Mouse (Mus musculus) limb, embryonic 12.5 days (tissue): Measurements from ENCODE around the gene Mbnl3. TPM values are rescaled to one million over a fixed set of nuclear protein-coding genes. Genes with fewer than 3 reads are reported as not detected.
A peak's percentile ranks its signal among the peaks of the same experiment; 100 is the strongest.

Experiments
- ATAC-seq: fragments of 200-750 bp; cut with Nextera tagmentation; 2 replicates; pipeline ENCODE4 v1.8.0; 2017; ENCODE audit warnings: low read depth, moderate TSS enrichment; ENCODE audit not compliant: insufficient number of reproducible peaks, insufficient read depth, low FRiP score, low TSS enrichment
- H3K27ac ChIP-seq: fragments of 300-500 bp; sonication (generic); 2 replicates; pipeline ENCODE4 v1.5.1; 2016; ENCODE audit warnings: mild to moderate bottlenecking, moderate library complexity
- H3K27me3 ChIP-seq: fragments of 300-500 bp; sonication (generic); 2 replicates; pipeline ENCODE4 v1.6.1; 2016; ENCODE audit warnings: mild to moderate bottlenecking, moderate library complexity
- H3K36me3 ChIP-seq: fragments of 300-500 bp; sonication (generic); 2 replicates; pipeline ENCODE4 v1.6.1; 2016; ENCODE audit warnings: mild to moderate bottlenecking, moderate library complexity
- H3K4me1 ChIP-seq: fragments of 300-500 bp; sonication (generic); replicated peaks from 2 replicates; pipeline ENCODE4 v1.6.1; 2016
- H3K4me2 ChIP-seq: fragments of 300-500 bp; sonication (generic); 2 replicates; pipeline ENCODE4 v1.6.1; 2016; ENCODE audit warnings: mild to moderate bottlenecking, moderate library complexity
- H3K4me3 ChIP-seq: fragments of 300-500 bp; sonication (generic); replicated peaks from 2 replicates; pipeline ENCODE4 v1.5.1; 2016; ENCODE audit warnings: mild to moderate bottlenecking
- H3K9ac ChIP-seq: fragments of 300-500 bp; sonication (generic); replicated peaks from 2 replicates; pipeline ENCODE4 v1.6.1; 2016; ENCODE audit warnings: mild to moderate bottlenecking, moderate library complexity
- H3K9me3 ChIP-seq: fragments of 300-500 bp; sonication (generic); 2 replicates; pipeline ENCODE4 v1.6.1; 2016; ENCODE audit warnings: mild to moderate bottlenecking, moderate library complexity
- WGBS: fragments of 180-500 bp; shearing (Covaris S2); methylation state at CpG from one replicate; pipeline ENCODE4 v1.1.7; 2016; 5-methylcytosine and 5-hydroxymethylcytosine counted together
- polyA plus RNA-seq: library from polyadenylated mRNA; unstranded; fragments of >200 nt; fragmentation: Nextera tagmentation; extraction: Ambion mirVana; gene quantifications from 2 replicates; pipeline ENCODE4 v1.2.1, GENCODE M21; 2016

Mbnl3 gene
- polyA plus RNA-seq: 13.4 and 13.9 TPM in 2 replicates

DNA sequence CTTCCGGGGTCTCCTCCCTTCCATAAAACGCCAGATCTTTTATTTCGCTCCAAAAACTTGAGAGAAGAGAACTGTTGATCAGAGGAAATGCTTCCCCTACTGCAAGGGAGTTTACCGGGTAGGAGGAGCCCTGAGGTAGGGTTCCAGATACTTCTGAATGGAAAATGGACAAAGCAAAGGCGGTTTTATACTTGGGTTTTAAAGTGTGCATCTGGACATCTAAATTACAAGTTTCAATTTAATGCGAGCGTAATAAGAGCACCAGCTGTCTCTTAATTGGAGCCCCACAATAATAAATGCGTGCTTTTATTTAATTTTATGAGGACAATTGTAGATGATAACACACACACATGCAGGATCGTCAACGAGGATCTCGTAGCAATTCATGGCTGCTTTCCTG lies at the start of gene Mbnl3:
Gene Mbnl3, minus strand, starts transcription at position 101 of the 400 bp plus-strand sequence.
- Histone ChIP-seq H3K4me2 (peak within 1 kb of the TSS; percentile 57), H3K4me1 (no peaks in the 10 kb centered on the region), H3K27ac (peak within 1 kb of the TSS; percentile 91), H3K36me3 (no peaks in the 10 kb centered on the region), H3K9ac (peak within 1 kb of the TSS; percentile 66), H3K9me3 (no peaks in the 10 kb centered on the region), H3K4me3 (peak within 1 kb of the TSS; percentile 53), H3K27me3 (peaks cover 13% of the 10 kb centered on the region)
- no peak for ATAC-seq
- WGBS: 36% methylated on average over 11 of the region's 11 CpGs

DNA sequence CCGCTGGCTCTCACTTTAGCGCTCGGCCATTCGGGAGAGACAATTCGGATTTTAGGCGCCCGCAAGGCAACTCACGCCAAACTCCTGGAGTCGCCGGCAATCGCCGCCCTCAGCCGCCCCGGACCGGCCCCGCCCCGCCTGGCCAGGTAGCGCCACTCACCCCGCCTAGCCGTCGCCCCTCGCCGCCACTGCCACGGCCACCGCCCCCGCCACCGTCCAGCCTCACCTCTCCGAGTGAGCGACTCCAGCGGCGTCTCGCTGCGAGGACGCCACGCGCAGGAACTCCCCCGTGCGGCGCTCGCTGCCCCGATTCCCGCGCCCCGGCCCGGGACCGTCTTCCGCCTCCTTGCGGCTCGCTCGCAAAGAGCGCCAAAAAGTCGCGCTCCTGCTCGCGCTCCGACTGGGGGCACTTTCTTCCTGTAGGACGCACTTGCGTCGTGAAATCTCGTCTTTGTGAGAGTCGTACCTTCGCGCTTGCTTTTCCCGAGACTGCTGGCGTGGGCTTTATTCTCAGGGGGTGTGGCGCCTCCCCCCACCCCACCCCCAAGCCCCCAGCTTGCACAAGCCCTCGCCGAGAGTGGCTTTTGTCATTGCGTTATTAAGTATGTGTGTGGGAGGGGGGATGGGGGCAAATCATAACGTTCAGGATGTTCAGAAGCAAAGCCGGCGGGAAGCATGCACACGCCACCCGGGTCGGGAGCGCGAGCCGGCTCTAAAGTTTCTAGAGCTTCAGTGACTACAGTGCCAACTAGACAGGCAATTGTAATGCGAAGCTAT lies 596 bp downstream of the Mbnl3 start:
- Histone ChIP-seq H3K9me3 (no peaks in the 10 kb centered on the region), H3K27ac (peak overlapping the region; percentile 91), H3K36me3 (no peaks in the 10 kb centered on the region), H3K4me1 (no peaks in the 10 kb centered on the region), H3K4me2 (peak overlapping the region; percentile 57), H3K27me3 (peaks cover 13% of the 10 kb centered on the region), H3K9ac (peak overlapping the region; percentile 66), H3K4me3 (peak overlapping the region; percentile 53)
- peak; percentile 70; the same call in 1 of the 2 replicates for ATAC-seq
- 19% methylated on average over 74 of the region's 79 CpGs for WGBS

DNA sequence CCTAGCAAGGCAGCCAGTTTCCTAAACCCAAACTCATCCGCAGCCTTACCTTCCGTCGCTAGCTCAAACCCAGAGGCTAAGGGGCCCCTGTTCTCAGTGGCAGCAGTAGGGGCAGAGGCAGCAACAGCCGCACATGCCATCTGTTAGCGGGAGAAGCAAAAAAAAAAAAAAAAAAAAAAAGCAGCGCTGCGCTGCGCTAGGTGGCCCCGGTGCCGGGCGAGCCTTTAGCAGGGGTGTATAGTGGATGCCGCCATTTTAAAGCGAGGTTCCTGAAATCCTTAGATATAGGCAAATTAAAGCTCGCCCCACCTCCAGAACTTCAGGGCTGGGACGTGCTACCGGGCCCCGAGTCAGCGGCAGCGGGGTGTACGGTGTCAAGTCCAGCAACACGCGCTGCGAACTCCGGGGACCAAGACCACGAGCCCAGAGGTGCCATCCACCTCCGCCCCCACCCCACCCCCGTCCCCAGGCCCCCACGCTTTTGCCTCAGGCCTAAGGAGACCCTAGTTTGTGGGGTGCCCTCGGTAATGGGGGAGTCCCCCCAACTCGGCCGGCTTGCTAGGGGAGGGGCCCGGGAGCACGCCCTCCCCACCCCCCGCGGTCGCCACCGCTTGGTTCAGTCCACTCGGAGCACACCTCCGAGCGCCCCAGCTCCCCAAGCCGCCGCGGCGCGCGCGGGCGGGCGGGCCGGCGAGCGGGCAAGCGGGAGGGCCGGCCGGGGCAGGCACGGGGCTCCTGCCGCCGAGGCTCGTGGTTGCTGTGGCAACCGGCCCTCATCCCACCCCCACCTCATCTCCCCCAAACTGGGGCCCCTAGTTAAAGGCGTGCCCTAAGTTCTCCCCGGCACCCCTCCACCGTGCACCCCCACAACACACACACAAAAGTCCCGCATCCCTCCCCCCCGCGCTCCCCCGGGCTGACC lies 1.4 kb downstream of the Mbnl3 start:
- 20% methylated on average over 57 of the region's 67 CpGs for WGBS

DNA sequence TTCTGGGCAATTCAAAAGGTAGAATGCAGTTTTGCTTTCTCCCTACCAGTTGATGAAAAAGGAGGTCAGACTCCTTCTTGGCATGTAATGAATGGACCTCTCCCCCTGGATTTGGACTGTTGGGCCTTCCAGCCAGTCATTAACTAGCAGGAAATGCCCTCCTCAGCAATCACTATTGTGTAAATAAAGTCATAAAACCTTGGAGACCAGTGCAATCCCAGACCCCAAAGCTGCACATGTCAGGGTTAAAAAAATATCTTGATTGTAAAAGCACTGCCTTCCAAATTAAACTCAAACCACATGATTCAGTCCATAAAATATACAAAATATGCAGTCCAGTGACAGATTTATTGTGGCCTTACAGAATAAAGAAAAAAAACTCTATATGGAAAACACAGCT lies 9.3 kb downstream of the Mbnl3 start:
- peaks cover 16% of the 10 kb centered on the region for H3K4me1 ChIP-seq
- ATAC-seq: 0 out of 2 replicates have a peak, but pooled peaks have one; percentile 31
- H3K4me2 ChIP-seq: no peak overlapping the region
- no peaks in the 10 kb centered on the region; the same call in 1 of the 2 replicates for H3K27me3 ChIP-seq
- H3K4me3 ChIP-seq: no peak overlapping the region
- no peaks in the 10 kb centered on the region for H3K36me3 ChIP-seq
- H3K9ac ChIP-seq: no peak overlapping the region
- H3K27ac ChIP-seq: 0 out of 2 replicates have a peak overlapping the region, but pooled peaks have one; percentile 7
- H3K9me3 ChIP-seq: no peaks in the 10 kb centered on the region

More for the DNA sequence above, 1.4 kb downstream of the Mbnl3 start:
- peaks cover 13% of the 10 kb centered on the region for H3K27me3 ChIP-seq
- H3K27ac ChIP-seq: peak overlapping the region; percentile 91
- H3K4me2 ChIP-seq: peak overlapping the region; percentile 57
- H3K9me3 ChIP-seq: no peaks in the 10 kb centered on the region
- H3K4me1 ChIP-seq: no peaks in the 10 kb centered on the region
- ATAC-seq: peak; percentile 78
- peak overlapping the region; percentile 53 for H3K4me3 ChIP-seq
- H3K36me3 ChIP-seq: no peaks in the 10 kb centered on the region
- peak overlapping the region; percentile 66 for H3K9ac ChIP-seq

DNA sequence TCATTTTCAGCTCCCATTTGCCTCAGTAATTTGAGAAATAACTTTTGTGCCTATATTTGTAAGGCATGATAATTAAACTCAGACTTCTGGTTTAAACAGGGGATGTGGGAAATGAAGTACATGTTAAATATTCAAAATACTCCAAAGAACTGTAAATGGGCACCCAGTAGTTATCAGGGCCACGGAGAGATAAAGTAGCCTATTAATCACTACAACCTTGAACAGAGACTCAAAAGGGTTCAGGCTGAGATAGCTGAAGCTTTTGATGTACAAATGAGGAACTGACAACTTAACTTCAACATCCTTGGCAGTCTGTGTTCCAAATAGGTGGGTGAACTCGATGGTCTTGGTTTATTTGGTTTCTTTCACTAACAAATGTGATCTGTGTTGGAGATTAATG lies 34.4 kb downstream of the Mbnl3 start:
- no peaks in the 10 kb centered on the region for H3K9me3 ChIP-seq
- no peak overlapping the region for H3K9ac ChIP-seq
- H3K4me1 ChIP-seq: no peaks in the 10 kb centered on the region
- no peak for ATAC-seq
- 32% methylated on average over 2 of the region's 2 CpGs for WGBS
- no peak overlapping the region for H3K4me2 ChIP-seq
- H3K36me3 ChIP-seq: no peaks in the 10 kb centered on the region
- H3K27me3 ChIP-seq: peaks cover 2% of the 10 kb centered on the region; the same call in 1 of the 2 replicates
- no peak overlapping the region for H3K4me3 ChIP-seq
- no peak overlapping the region for H3K27ac ChIP-seq

DNA sequence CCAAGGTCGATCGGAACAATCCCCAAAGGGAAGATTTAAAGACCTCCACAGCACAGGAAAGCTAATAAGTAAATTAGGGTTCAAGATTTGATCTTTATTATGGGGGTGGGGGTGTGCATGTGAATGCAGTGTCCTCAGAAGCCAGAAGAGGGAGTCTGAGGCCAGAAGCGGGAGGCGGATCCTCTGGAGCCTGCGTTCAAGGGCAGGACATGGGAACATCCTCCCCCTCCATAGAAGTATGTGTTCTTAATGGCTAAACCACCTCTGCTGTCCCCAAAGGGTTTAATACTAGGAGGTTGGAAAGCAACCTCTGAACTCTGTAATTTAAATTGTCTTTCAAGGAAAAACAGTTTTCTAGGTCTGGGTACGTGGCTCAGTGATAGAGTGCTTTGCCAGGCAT lies 34.9 kb downstream of the Mbnl3 start:
- Histone ChIP-seq H3K4me3 (no peak overlapping the region), H3K27me3 (peaks cover 2% of the 10 kb centered on the region; the same call in 1 of the 2 replicates), H3K9me3 (no peaks in the 10 kb centered on the region), H3K4me2 (no peak overlapping the region), H3K9ac (no peak overlapping the region), H3K4me1 (no peaks in the 10 kb centered on the region; the same call in 1 of the 2 replicates), H3K27ac (no peak overlapping the region), H3K36me3 (no peaks in the 10 kb centered on the region)
- WGBS: 55% methylated on average over 6 of the region's 6 CpGs
- no peak for ATAC-seq

DNA sequence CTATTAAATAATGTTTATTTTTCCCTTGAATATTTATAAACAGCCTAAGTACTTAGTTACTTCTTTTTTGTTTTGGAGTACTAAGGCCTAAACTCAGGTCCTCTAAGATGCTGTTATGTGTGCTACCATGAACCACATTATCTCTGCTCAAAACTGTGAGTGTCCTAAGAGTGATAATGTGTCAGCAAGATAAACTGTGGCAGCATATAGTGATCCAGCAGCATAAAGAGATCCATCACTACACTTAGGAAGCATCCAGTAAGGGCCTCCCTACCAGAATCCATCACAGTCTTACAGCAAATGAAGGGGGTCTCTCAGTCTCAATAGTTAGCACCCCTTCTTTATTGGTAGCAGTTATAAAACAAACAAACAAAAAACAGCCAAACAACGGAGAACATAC lies 35.9 kb downstream of the Mbnl3 start:
- Histone ChIP-seq H3K4me1 (no peaks in the 10 kb centered on the region; the same call in 1 of the 2 replicates), H3K36me3 (no peaks in the 10 kb centered on the region), H3K27ac (no peak overlapping the region), H3K9ac (no peak overlapping the region), H3K27me3 (peaks cover 2% of the 10 kb centered on the region; the same call in 1 of the 2 replicates), H3K9me3 (no peaks in the 10 kb centered on the region), H3K4me3 (no peak overlapping the region), H3K4me2 (no peak overlapping the region)
- WGBS: 78% methylated on average over 1 of the region's 1 CpGs
- no peak for ATAC-seq

DNA sequence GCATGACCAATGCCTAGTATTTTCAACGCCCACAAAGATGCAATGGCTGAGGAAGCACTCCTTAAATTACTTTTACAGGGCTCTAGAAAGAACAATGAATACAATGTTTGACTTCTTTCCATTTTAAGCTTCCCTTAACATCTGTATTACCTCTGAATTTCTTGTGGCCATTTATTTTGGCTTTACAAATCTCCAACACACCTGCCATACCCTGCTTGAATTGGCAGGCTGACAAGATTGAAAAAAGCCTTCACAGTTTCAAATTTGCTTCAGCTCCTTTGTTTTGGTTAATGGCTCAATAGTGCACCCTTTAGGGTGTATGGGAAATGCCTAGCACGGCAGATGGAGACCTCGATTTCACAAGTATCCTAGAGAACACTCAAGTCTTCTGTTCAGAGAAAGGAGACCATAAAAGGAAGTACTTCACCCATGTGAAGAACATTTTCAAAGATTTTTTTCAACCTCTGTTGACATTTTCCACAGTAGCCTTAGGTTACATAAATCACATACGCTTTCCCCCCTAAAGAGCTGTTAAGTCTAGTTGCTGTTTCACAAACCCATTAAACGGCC lies 36.8 kb downstream of the Mbnl3 start:
- ATAC-seq: peak; percentile 78; the same call in 1 of the 2 replicates
- H3K9me3 ChIP-seq: no peaks in the 10 kb centered on the region
- no peaks in the 10 kb centered on the region for H3K36me3 ChIP-seq
- H3K27ac ChIP-seq: no peak overlapping the region
- H3K27me3 ChIP-seq: peaks cover 2% of the 10 kb centered on the region; the same call in 1 of the 2 replicates
- no peak overlapping the region for H3K9ac ChIP-seq
- 48% methylated on average over 5 of the region's 5 CpGs for WGBS
- no peak overlapping the region for H3K4me3 ChIP-seq
- H3K4me1 ChIP-seq: no peaks in the 10 kb centered on the region; the same call in 1 of the 2 replicates
- H3K4me2 ChIP-seq: no peak overlapping the region

DNA sequence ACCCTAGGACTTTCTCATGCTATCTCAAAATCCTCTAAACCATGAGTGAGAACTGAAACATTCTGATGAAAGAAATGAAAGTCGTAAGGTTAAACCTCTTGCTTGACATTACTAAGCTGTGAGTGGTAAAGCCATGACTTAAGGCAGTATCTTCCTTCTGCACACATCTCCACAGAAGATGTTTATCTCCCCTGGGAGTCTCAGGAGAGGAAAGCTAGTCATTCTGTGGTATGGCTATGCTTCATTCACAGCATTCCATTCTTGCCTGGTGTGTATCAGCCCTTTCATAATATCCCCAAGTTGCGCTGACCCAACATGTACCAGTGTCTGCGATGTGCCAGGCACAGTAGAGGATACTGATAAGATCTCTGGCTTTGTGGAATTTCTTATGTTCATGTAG lies 38.4 kb downstream of the Mbnl3 start:
- no peak overlapping the region for H3K9ac ChIP-seq
- H3K4me3 ChIP-seq: no peak overlapping the region
- peaks cover 2% of the 10 kb centered on the region; the same call in 1 of the 2 replicates for H3K27me3 ChIP-seq
- 94% methylated on average over 3 of the region's 3 CpGs for WGBS
- H3K4me1 ChIP-seq: no peaks in the 10 kb centered on the region; the same call in 1 of the 2 replicates
- no peaks in the 10 kb centered on the region for H3K36me3 ChIP-seq
- no peak for ATAC-seq
- H3K9me3 ChIP-seq: no peaks in the 10 kb centered on the region
- H3K27ac ChIP-seq: no peak overlapping the region
- H3K4me2 ChIP-seq: no peak overlapping the region

DNA sequence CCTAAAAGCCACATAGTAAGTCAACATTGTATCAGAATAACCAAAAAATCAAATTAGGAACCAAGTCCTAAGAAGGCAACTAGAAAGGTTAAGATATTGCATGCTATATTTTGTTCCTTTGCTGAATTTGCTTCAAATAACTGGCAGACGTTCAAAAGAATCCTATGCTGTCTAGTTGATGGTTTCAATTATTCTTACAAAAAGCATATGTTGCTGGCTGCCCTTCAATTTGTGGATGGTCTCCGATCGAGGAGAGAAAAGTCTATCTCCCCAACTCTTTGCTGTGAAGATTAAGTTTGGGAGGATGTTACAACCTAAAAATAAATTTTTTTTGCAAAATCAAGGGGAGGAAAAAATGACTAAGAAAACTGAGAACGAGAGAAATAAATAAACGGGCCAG lies 41.6 kb downstream of the Mbnl3 start:
- no peaks in the 10 kb centered on the region; the same call in 1 of the 2 replicates for H3K4me1 ChIP-seq
- no peak overlapping the region for H3K9ac ChIP-seq
- H3K27ac ChIP-seq: no peak overlapping the region
- no peak overlapping the region for H3K4me2 ChIP-seq
- H3K4me3 ChIP-seq: no peak overlapping the region
- H3K36me3 ChIP-seq: no peaks in the 10 kb centered on the region
- WGBS: 62% methylated on average over 5 of the region's 5 CpGs
- H3K9me3 ChIP-seq: no peaks in the 10 kb centered on the region
- peaks cover 2% of the 10 kb centered on the region; the same call in 1 of the 2 replicates for H3K27me3 ChIP-seq
- ATAC-seq: no peak
